Mouse (Mus musculus) heart, embryonic 16.5 days (tissue): ENCODE measurements around the gene Farp1. TPM values are rescaled to one million over a fixed set of nuclear protein-coding genes. Genes with fewer than 3 reads are reported as not detected.
A peak's percentile ranks its signal among the peaks of the same experiment; 100 is the strongest.

Experiments
- ATAC-seq: fragments of 200-750 bp; cut with Nextera tagmentation; replicated peaks from 2 replicates; pipeline ENCODE4 v1.8.0; 2017; ENCODE audit warnings: moderate number of reproducible peaks; ENCODE audit not compliant: insufficient read depth, low FRiP score; ENCODE audit errors: extremely low read depth
- H3K27ac ChIP-seq: fragments of 300-500 bp; sonication (generic); 2 replicates; pipeline ENCODE4 v1.5.1; 2014; ENCODE audit warnings: mild to moderate bottlenecking, low read length, control low read depth, moderate library complexity
- H3K27me3 ChIP-seq: fragments of 300-500 bp; sonication (generic); 2 replicates; pipeline ENCODE4 v1.6.1; 2014; ENCODE audit warnings: low read length, mixed read lengths; ENCODE audit not compliant: control insufficient read depth, insufficient read depth
- H3K36me3 ChIP-seq: fragments of 300-500 bp; sonication (generic); 2 replicates; pipeline ENCODE4 v1.6.1; 2014; ENCODE audit not compliant: control insufficient read depth, insufficient read depth
- H3K4me1 ChIP-seq: fragments of 300-500 bp; sonication (generic); 2 replicates; pipeline ENCODE4 v1.6.1; 2014; ENCODE audit warnings: low read length, mixed read lengths; ENCODE audit not compliant: control insufficient read depth, insufficient read depth
- H3K4me2 ChIP-seq: fragments of 300-500 bp; sonication (generic); 2 replicates; pipeline ENCODE4 v1.6.1; 2014; ENCODE audit warnings: low read depth, mild to moderate bottlenecking, control low read depth, low read length
- H3K4me3 ChIP-seq: fragments of 300-500 bp; sonication (generic); 2 replicates; pipeline ENCODE4 v1.5.1; 2014; ENCODE audit warnings: mild to moderate bottlenecking, control low read depth, low read length
- H3K9ac ChIP-seq: fragments of 300-500 bp; sonication (generic); 2 replicates; pipeline ENCODE4 v1.6.1; 2014; ENCODE audit warnings: low read length, control low read depth
- H3K9me3 ChIP-seq: fragments of 300-500 bp; sonication (generic); replicated peaks from 2 replicates; pipeline ENCODE4 v1.6.1; 2016; ENCODE audit warnings: low read length; ENCODE audit not compliant: control insufficient read depth
- WGBS: fragments of 180-500 bp; shearing (Covaris S2); extraction: QIAGEN DNeasy Blood & Tissue Kit; methylation state at CpG from one replicate; pipeline ENCODE4 v1.1.7; 2014; 5-methylcytosine and 5-hydroxymethylcytosine counted together
- polyA plus RNA-seq: library from polyadenylated mRNA; unstranded; fragments of >200 nt; fragmentation: Nextera tagmentation; extraction: Ambion mirVana; gene quantifications from 2 replicates; pipeline ENCODE4 v1.2.1, GENCODE M21; 2015

Farp1 gene
- polyA plus RNA-seq, 1 experiment from 2014 or later: 11.6 TPM

- 0 out of 2 replicates have a peak, but pooled peaks cover 2% of the 10 kb centered on the region for H3K4me1 ChIP-seq
- no peaks in the 10 kb centered on the region for H3K27me3 ChIP-seq
- H3K36me3 ChIP-seq: no peaks in the 10 kb centered on the region
- H3K4me3 ChIP-seq: no peak overlapping the region
- H3K9me3 ChIP-seq: no peaks in the 10 kb centered on the region
- H3K9ac ChIP-seq: no peak overlapping the region
- WGBS: 77% methylated on average over 13 of the region's 13 CpGs
- ATAC-seq: no peak
- H3K27ac ChIP-seq: no peak overlapping the region
- H3K4me2 ChIP-seq: no peak overlapping the region
Measured at GRCm38 (mm10) chr14:121255469-121255868, 220.5 kb downstream of the Farp1 start.

GRCm38 (mm10) chr14:121256896-121257295, 221.9 kb downstream of the Farp1 start:
- H3K36me3 ChIP-seq: no peaks in the 10 kb centered on the region

GRCm38 (mm10) chr14:121259332-121259731, 224.3 kb downstream of the Farp1 start:
- Histone ChIP-seq H3K4me2 (no peak overlapping the region), H3K4me1 (no peaks in the 10 kb centered on the region; the same call in 1 of the 2 replicates), H3K9ac (no peak overlapping the region), H3K27ac (no peak overlapping the region), H3K36me3 (no peaks in the 10 kb centered on the region), H3K27me3 (no peaks in the 10 kb centered on the region), H3K9me3 (no peaks in the 10 kb centered on the region), H3K4me3 (no peak overlapping the region)
- WGBS: 74% methylated on average over 11 of the region's 11 CpGs
- no peak for ATAC-seq

More at GRCm38 (mm10) chr14:121256896-121257295, 221.9 kb downstream of the Farp1 start:
- Histone ChIP-seq H3K27me3 (no peaks in the 10 kb centered on the region), H3K4me2 (no peak overlapping the region), H3K27ac (no peak overlapping the region), H3K9me3 (no peaks in the 10 kb centered on the region), H3K4me3 (no peak overlapping the region), H3K4me1 (0 out of 2 replicates have a peak, but pooled peaks cover 2% of the 10 kb centered on the region), H3K9ac (no peak overlapping the region)
- 88% methylated on average over 7 of the region's 7 CpGs for WGBS
- ATAC-seq: no peak

- Histone ChIP-seq H3K27me3 (no peaks in the 10 kb centered on the region), H3K4me2 (no peak overlapping the region), H3K9me3 (no peaks in the 10 kb centered on the region), H3K4me1 (peaks cover 3% of the 10 kb centered on the region; the same call in 1 of the 2 replicates), H3K36me3 (no peaks in the 10 kb centered on the region), H3K27ac (no peak overlapping the region), H3K9ac (no peak overlapping the region), H3K4me3 (no peak overlapping the region)
- WGBS: 52% methylated on average over 7 of the region's 7 CpGs
- no peak for ATAC-seq
Measured at GRCm38 (mm10) chr14:121259789-121260188, 224.8 kb downstream of the Farp1 start.

GRCm38 (mm10) chr14:121261229-121261879, 226.4 kb downstream of the Farp1 start:
- Histone ChIP-seq H3K4me3 (no peak overlapping the region), H3K36me3 (no peaks in the 10 kb centered on the region), H3K27ac (no peak overlapping the region), H3K4me2 (no peak overlapping the region), H3K9me3 (no peaks in the 10 kb centered on the region), H3K27me3 (no peaks in the 10 kb centered on the region), H3K4me1 (peaks cover 4% of the 10 kb centered on the region; the same call in 1 of the 2 replicates), H3K9ac (no peak overlapping the region)
- no peak for ATAC-seq
- WGBS: 70% methylated on average over 5 of the region's 5 CpGs

GRCm38 (mm10) chr14:121262606-121263005, 227.6 kb downstream of the Farp1 start:
- Histone ChIP-seq H3K4me1 (peaks cover 6% of the 10 kb centered on the region; the same call in 1 of the 2 replicates), H3K9ac (no peak overlapping the region), H3K9me3 (no peaks in the 10 kb centered on the region), H3K27me3 (no peaks in the 10 kb centered on the region), H3K4me3 (no peak overlapping the region), H3K27ac (no peak overlapping the region), H3K36me3 (no peaks in the 10 kb centered on the region), H3K4me2 (no peak overlapping the region)
- WGBS: 43% methylated on average over 4 of the region's 4 CpGs
- no peak for ATAC-seq

- ATAC-seq: no peak
- Histone ChIP-seq H3K27ac (peak overlapping the region; percentile 4; the same call in 1 of the 2 replicates), H3K9me3 (no peaks in the 10 kb centered on the region), H3K4me3 (no peak overlapping the region), H3K4me2 (no peak overlapping the region), H3K36me3 (peaks cover 4% of the 10 kb centered on the region; the same call in 1 of the 2 replicates), H3K4me1 (peaks cover 6% of the 10 kb centered on the region; the same call in 1 of the 2 replicates), H3K27me3 (no peaks in the 10 kb centered on the region), H3K9ac (0 out of 2 replicates have a peak overlapping the region, but pooled peaks have one; percentile 8)
- 63% methylated on average over 2 of the region's 2 CpGs for WGBS
Measured at GRCm38 (mm10) chr14:121263912-121264311, 228.9 kb downstream of the Farp1 start.

GRCm38 (mm10) chr14:121264453-121264852, 229.5 kb downstream of the Farp1 start:
- Histone ChIP-seq H3K4me2 (no peak overlapping the region), H3K4me3 (no peak overlapping the region), H3K9me3 (no peaks in the 10 kb centered on the region), H3K27ac (no peak overlapping the region), H3K4me1 (peaks cover 6% of the 10 kb centered on the region; the same call in 1 of the 2 replicates), H3K36me3 (peaks cover 4% of the 10 kb centered on the region; the same call in 1 of the 2 replicates), H3K9ac (no peak overlapping the region), H3K27me3 (no peaks in the 10 kb centered on the region)
- 45% methylated on average over 6 of the region's 6 CpGs for WGBS
- no peak for ATAC-seq

- H3K36me3 ChIP-seq: peaks cover 7% of the 10 kb centered on the region
Measured at GRCm38 (mm10) chr14:121267801-121268200, 232.8 kb downstream of the Farp1 start.

More at GRCm38 (mm10) chr14:121267801-121268200, 232.8 kb downstream of the Farp1 start:
- no peak overlapping the region for H3K4me3 ChIP-seq
- peaks cover 13% of the 10 kb centered on the region for H3K4me1 ChIP-seq
- no peaks in the 10 kb centered on the region for H3K27me3 ChIP-seq
- no peak overlapping the region for H3K9ac ChIP-seq
- WGBS: 93% methylated on average over 8 of the region's 8 CpGs
- H3K9me3 ChIP-seq: no peaks in the 10 kb centered on the region
- ATAC-seq: no peak
- no peak overlapping the region for H3K27ac ChIP-seq
- no peak overlapping the region for H3K4me2 ChIP-seq
